Mouse (Mus musculus): ENCODE measurements around the gene Abr. TPM values are rescaled to one million over a fixed set of nuclear protein-coding genes. Genes with fewer than 3 reads are reported as not detected.

Abr gene
- polyA plus RNA-seq, 1 experiment, result 161 TPM

- TF ChIP-seq POLR2A (IDR thresholded peaks at IDR 0.05; ENCODE audit: low read depth, low read length) (no peak), CTCF (IDR thresholded peaks at IDR 0.05; ENCODE audit: extremely low read depth, insufficient read length, insufficient replicate concordance, low read depth, low read length) (no peak)
- 75% methylated on average over 3 of the region's 3 CpGs for WGBS
- no peaks in the 10 kb centered on the region for H3K36me3 ChIP-seq (ENCODE audit: control insufficient read depth, insufficient read depth, low read length)
- H3K4me1 ChIP-seq (ENCODE audit: control insufficient read depth, insufficient read depth, insufficient read length, low read length), result no peaks in the 10 kb centered on the region
- no peak overlapping the region for H3K27ac ChIP-seq (ENCODE audit: insufficient read depth, low read depth, low read length)
- H3K27me3 ChIP-seq (ENCODE audit: control insufficient read depth, insufficient read depth, low read length), result no peaks in the 10 kb centered on the region
- no peak overlapping the region for H3K4me3 ChIP-seq (ENCODE audit: low read depth, low read length)
These were observed 105.2 kb downstream of the Abr start for GRCm38 (mm10) chr11:76516951-76517350.

- 58% methylated on average over 11 of the region's 11 CpGs for WGBS
- Histone ChIP-seq H3K36me3 (ENCODE audit: control insufficient read depth, insufficient read depth, low read length) (no peaks in the 10 kb centered on the region), H3K4me1 (ENCODE audit: control insufficient read depth, insufficient read depth, insufficient read length, low read length) (no peaks in the 10 kb centered on the region)
These were observed 107.0 kb downstream of the Abr start for GRCm38 (mm10) chr11:76515123-76515522.

GRCm38 (mm10) chr11:76510977-76511376, 111.1 kb downstream of the Abr start:
- WGBS, result 68% methylated on average over 4 of the region's 4 CpGs
- H3K36me3 ChIP-seq (ENCODE audit: control insufficient read depth, insufficient read depth, low read length), result no peaks in the 10 kb centered on the region
- no peak overlapping the region for H3K4me3 ChIP-seq (ENCODE audit: low read depth, low read length)
- H3K27ac ChIP-seq (ENCODE audit: insufficient read depth, low read depth, low read length), result no peak overlapping the region
- peak; percentile 35; the same call in 1 of the 2 replicates for TF ChIP-seq CTCF (IDR thresholded peaks at IDR 0.05; ENCODE audit: extremely low read depth, insufficient read length, insufficient replicate concordance, low read depth, low read length)
- TF ChIP-seq POLR2A (IDR thresholded peaks at IDR 0.05; ENCODE audit: low read depth, low read length), result no peak
- peaks cover 6% of the 10 kb centered on the region; the same call in 1 of the 2 replicates for H3K4me1 ChIP-seq (ENCODE audit: control insufficient read depth, insufficient read depth, insufficient read length, low read length)
- no peaks in the 10 kb centered on the region for H3K27me3 ChIP-seq (ENCODE audit: control insufficient read depth, insufficient read depth, low read length)

More at GRCm38 (mm10) chr11:76515123-76515522, 107.0 kb downstream of the Abr start:
- TF ChIP-seq POLR2A (IDR thresholded peaks at IDR 0.05; ENCODE audit: low read depth, low read length) (no peak), CTCF (IDR thresholded peaks at IDR 0.05; ENCODE audit: extremely low read depth, insufficient read length, insufficient replicate concordance, low read depth, low read length) (no peak)
- no peaks in the 10 kb centered on the region for H3K27me3 ChIP-seq (ENCODE audit: control insufficient read depth, insufficient read depth, low read length)
- no peak overlapping the region for H3K27ac ChIP-seq (ENCODE audit: insufficient read depth, low read depth, low read length)
- no peak overlapping the region for H3K4me3 ChIP-seq (ENCODE audit: low read depth, low read length)

GRCm38 (mm10) chr11:76509751-76510723, 112.1 kb downstream of the Abr start:
- H3K27me3 ChIP-seq (ENCODE audit: control insufficient read depth, insufficient read depth, low read length), result no peaks in the 10 kb centered on the region
- WGBS, result 75% methylated on average over 13 of the region's 13 CpGs
- no peak overlapping the region for H3K27ac ChIP-seq (ENCODE audit: insufficient read depth, low read depth, low read length)
- H3K4me1 ChIP-seq (ENCODE audit: control insufficient read depth, insufficient read depth, insufficient read length, low read length), result peaks cover 14% of the 10 kb centered on the region; the same call in 1 of the 2 replicates
- TF ChIP-seq POLR2A (IDR thresholded peaks at IDR 0.05; ENCODE audit: low read depth, low read length), result no peak
- no peak for TF ChIP-seq CTCF (IDR thresholded peaks at IDR 0.05; ENCODE audit: extremely low read depth, insufficient read length, insufficient replicate concordance, low read depth, low read length)
- no peaks in the 10 kb centered on the region for H3K36me3 ChIP-seq (ENCODE audit: control insufficient read depth, insufficient read depth, low read length)
- H3K4me3 ChIP-seq (ENCODE audit: low read depth, low read length), result no peak overlapping the region

- 95% methylated on average over 32 of the region's 32 CpGs for WGBS
- H3K4me3 ChIP-seq (ENCODE audit: low read depth, low read length), result no peak overlapping the region
- no peaks in the 10 kb centered on the region for H3K27me3 ChIP-seq (ENCODE audit: control insufficient read depth, insufficient read depth, low read length)
- TF ChIP-seq POLR2A (IDR thresholded peaks at IDR 0.05; ENCODE audit: low read depth, low read length), result no peak
- TF ChIP-seq CTCF (IDR thresholded peaks at IDR 0.05; ENCODE audit: extremely low read depth, insufficient read length, insufficient replicate concordance, low read depth, low read length), result no peak
- H3K4me1 ChIP-seq (ENCODE audit: control insufficient read depth, insufficient read depth, insufficient read length, low read length), result peaks cover 23% of the 10 kb centered on the region
- H3K36me3 ChIP-seq (ENCODE audit: control insufficient read depth, insufficient read depth, low read length), result no peaks in the 10 kb centered on the region
- H3K27ac ChIP-seq (ENCODE audit: insufficient read depth, low read depth, low read length), result no peak overlapping the region
These were observed 113.1 kb downstream of the Abr start for GRCm38 (mm10) chr11:76508831-76509595.

GRCm38 (mm10) chr11:76508125-76508524, 114.0 kb downstream of the Abr start:
- TF ChIP-seq CTCF (IDR thresholded peaks at IDR 0.05; ENCODE audit: extremely low read depth, insufficient read length, insufficient replicate concordance, low read depth, low read length), result no peak
- H3K27ac ChIP-seq (ENCODE audit: insufficient read depth, low read depth, low read length), result no peak overlapping the region
- H3K4me3 ChIP-seq (ENCODE audit: low read depth, low read length), result no peak overlapping the region
- H3K27me3 ChIP-seq (ENCODE audit: control insufficient read depth, insufficient read depth, low read length), result no peaks in the 10 kb centered on the region
- peaks cover 25% of the 10 kb centered on the region for H3K4me1 ChIP-seq (ENCODE audit: control insufficient read depth, insufficient read depth, insufficient read length, low read length)
- WGBS, result 97% methylated on average over 4 of the region's 4 CpGs
- H3K36me3 ChIP-seq (ENCODE audit: control insufficient read depth, insufficient read depth, low read length), result no peaks in the 10 kb centered on the region
